Comparison of ENCODE assay signal across 8 mouse cellular contexts in genomic region chr7:45332685-45333425, GRCm38 (mm10). TPM values are rescaled to one million over a fixed set of nuclear protein-coding genes. Genes with fewer than 3 reads are reported as not detected.
DNase-seq lines count a peak whose midpoint lies in the region; ATAC-seq and TF ChIP-seq lines count a peak whose summit lies in the region.

No protein-coding gene starts in this region.

- peak; percentile 71 for DNase-seq in ovary, adult 18-20 months (ENCODE audit: low spot score)
- no peak for DNase-seq in ovary, postnatal 14 days (ENCODE audit: low spot score)
- peak in 1 of 2 experiments; percentile 32 for DNase-seq in cerebellum, adult 2 months
- DNase-seq in gastrocnemius, postnatal 10 days, result peak; percentile 40
- no peak for DNase-seq in liver, embryonic 14.5 days (ENCODE audit: low read depth in 3 of 3, low spot score in 3 of 3)
- peak; percentile 67 for DNase-seq in naive thymus-derived CD4-positive, alpha-beta T cell, adult 2 months (ENCODE audit: low read depth)
- DNase-seq in spleen, adult 18-20 months, result no peak

- no peak for TF ChIP-seq POLR2A in cerebellum, adult 2 months (IDR thresholded peaks at IDR 0.05; ENCODE audit: borderline replicate concordance, insufficient read depth, low read length)

- TF ChIP-seq EP300 in liver, embryonic 14.5 days (IDR thresholded peaks at IDR 0.05; ENCODE audit: low read depth), result no peak

- H3K4me3 ChIP-seq in cerebellum, adult 2 months (replicated peaks; ENCODE audit: insufficient read depth, low read depth, low read length), result peak overlapping the region; percentile 74
- H3K4me3 ChIP-seq in liver, embryonic 14.5 days (ENCODE audit: insufficient read depth in 1 of 2, low read depth in 2 of 2, low read length in 2 of 2), result peak overlapping the region; percentile 49 to 50

- no peaks in the 10 kb centered on the region for H3K27me3 ChIP-seq in cerebellum, adult 2 months (ENCODE audit: control insufficient read depth, insufficient read depth, low read length)
- peaks cover 16% of the 10 kb centered on the region for H3K27me3 ChIP-seq in liver, embryonic 14.5 days (ENCODE audit: control insufficient read depth, insufficient read depth, low read length)

- H3K4me2 ChIP-seq in liver, embryonic 14.5 days (ENCODE audit: low read depth), result peak overlapping the region; percentile 68

- H3K9ac ChIP-seq in liver, embryonic 14.5 days (replicated peaks), result 0 out of 2 replicates have a peak overlapping the region, but pooled peaks have one; percentile 20

- H3K4me1 ChIP-seq in cerebellum, adult 2 months (ENCODE audit: control insufficient read depth, insufficient read depth, low read length), result peaks cover 2% of the 10 kb centered on the region
- peaks cover 0 to 7% of the 10 kb centered on the region in 2 experiments; a peak in 2 of 4 replicates for H3K4me1 ChIP-seq in liver, embryonic 14.5 days (replicated peaks; ENCODE audit: control insufficient read depth in 2 of 2, insufficient read depth in 2 of 2, low read length in 1 of 2)

- H3K27ac ChIP-seq in cerebellum, adult 2 months (ENCODE audit: insufficient read depth, low read length), result no peak overlapping the region
- no peak overlapping the region for H3K27ac ChIP-seq in liver, embryonic 14.5 days

- ATAC-seq in inflammation-experienced regulatory T-cells, adult 6 months, result peak; percentile 38
- ATAC-seq in liver, embryonic 14.5 days (ENCODE audit: insufficient read depth), result no peak

- TF ChIP-seq CTCF in cerebellum, adult 2 months (IDR thresholded peaks at IDR 0.05; ENCODE audit: borderline replicate concordance, insufficient read depth, low read depth, low read length), result no peak
- no peak for TF ChIP-seq CTCF in liver, embryonic 14.5 days (IDR thresholded peaks at IDR 0.05; ENCODE audit: low read depth)

- no peaks in the 10 kb centered on the region for H3K9me3 ChIP-seq in liver, embryonic 14.5 days (ENCODE audit: control insufficient read depth, low read length)

- WGBS in cerebellum, adult 2 months, result 4% methylated on average over 22 of the region's 22 CpGs
- 5% methylated on average over 22 of the region's 22 CpGs for WGBS in liver, embryonic 14.5 days (ENCODE audit: insufficient replicate concordance)

- H3K36me3 ChIP-seq in liver, embryonic 14.5 days (replicated peaks; ENCODE audit: control insufficient read depth, insufficient read depth, low read depth), result no peaks in the 10 kb centered on the region

RNA-seq across cellular contexts. Expression of gene Trpm4, which starts 0.7 kb away (rescaled TPM):
- 17.5 and 18.9 TPM in 2 replicates for polyA plus RNA-seq in cerebellum, adult 2 months (2012; rRNA removed)
- total RNA-seq in gastrocnemius, postnatal 10 days (2021), result 10 to 100 TPM; 25.5 to 35.2 TPM
- 10 to 100 TPM; 17.2 to 21.7 (median 19.3) TPM for polyA plus RNA-seq in inflammation-experienced regulatory T-cells, adult 6 months (2017; shearing (Covaris generic))
- polyA plus RNA-seq in liver, embryonic 14.5 days (2012; rRNA removed), result 0.70 and 0.87 TPM in 2 replicates
- polyA plus RNA-seq in liver, embryonic 14.5 days (2014; fragmentation: Nextera tagmentation; extraction: Ambion mirVana), result 0.43 and 0.60 TPM in 2 replicates

RNA-seq across cellular contexts. Expression of gene Hrc, which starts 2.2 kb away (rescaled TPM):
- polyA plus RNA-seq in cerebellum, adult 2 months (2012; rRNA removed), result 0.11 and 0.31 TPM in 2 replicates
- 100 to 1,000 TPM; 579 to 609 TPM for total RNA-seq in gastrocnemius, postnatal 10 days (2021)
- polyA plus RNA-seq in inflammation-experienced regulatory T-cells, adult 6 months (2017; shearing (Covaris generic)), result not detected
- 0.02 and 0.07 TPM in 2 replicates for polyA plus RNA-seq in liver, embryonic 14.5 days (2012; rRNA removed)
- not detected in 2 replicates for polyA plus RNA-seq in liver, embryonic 14.5 days (2014; fragmentation: Nextera tagmentation; extraction: Ambion mirVana)

RNA-seq across cellular contexts. Expression of gene Ppfia3, which starts 34.0 kb away (rescaled TPM):
- 84.3 and 85.9 TPM in 2 replicates for polyA plus RNA-seq in cerebellum, adult 2 months (2012; rRNA removed)
- total RNA-seq in gastrocnemius, postnatal 10 days (2021), result under 1 TPM; 0.89 to 0.97 TPM
- polyA plus RNA-seq in inflammation-experienced regulatory T-cells, adult 6 months (2017; shearing (Covaris generic)), result under 1 TPM in 2 of 3 experiments, not detected in 1; 0.19 to 0.60 TPM
- 0.21 and 0.22 TPM in 2 replicates for polyA plus RNA-seq in liver, embryonic 14.5 days (2012; rRNA removed)
- polyA plus RNA-seq in liver, embryonic 14.5 days (2014; fragmentation: Nextera tagmentation; extraction: Ambion mirVana), result 0.25 TPM in 1 of 2 replicates, not detected in the other

RNA-seq across cellular contexts. Expression of gene Lin7b, which starts 37.5 kb away (rescaled TPM):
- polyA plus RNA-seq in cerebellum, adult 2 months (2012; rRNA removed), result 92.6 and 103 TPM in 2 replicates
- total RNA-seq in gastrocnemius, postnatal 10 days (2021), result 1 to 10 TPM; 1.9 to 2.0 TPM
- polyA plus RNA-seq in inflammation-experienced regulatory T-cells, adult 6 months (2017; shearing (Covaris generic)), result not detected
- polyA plus RNA-seq in liver, embryonic 14.5 days (2012; rRNA removed), result 0.10 and 0.23 TPM in 2 replicates
- 0.20 TPM in 1 of 2 replicates, not detected in the other for polyA plus RNA-seq in liver, embryonic 14.5 days (2014; fragmentation: Nextera tagmentation; extraction: Ambion mirVana)

RNA-seq across cellular contexts. Expression of gene Slc6a21, which starts 55.5 kb away (rescaled TPM):
- not detected in 2 replicates for polyA plus RNA-seq in cerebellum, adult 2 months (2012; rRNA removed)
- not detected for total RNA-seq in gastrocnemius, postnatal 10 days (2021)
- polyA plus RNA-seq in inflammation-experienced regulatory T-cells, adult 6 months (2017; shearing (Covaris generic)), result under 1 TPM in 1 of 3 experiments, not detected in 2; 0.50 TPM
- polyA plus RNA-seq in liver, embryonic 14.5 days (2012; rRNA removed), result not detected in 2 replicates
- polyA plus RNA-seq in liver, embryonic 14.5 days (2014; fragmentation: Nextera tagmentation; extraction: Ambion mirVana), result not detected in 2 replicates

Comparison
In these comparisons a context has a peak if more than half of its experiments do, and no peak if none do; other contexts are left out.
1. DNase-seq: peak in ovary, adult 18-20 months (single experiment), gastrocnemius, postnatal 10 days (single experiment) and naive thymus-derived CD4-positive, alpha-beta T cell, adult 2 months (single experiment); none in ovary, postnatal 14 days (single experiment), liver, embryonic 14.5 days (0 of 3) and spleen, adult 18-20 months (0 of 2).
2. RNA of gene Ppfia3, which starts 34.0 kb away (polyA plus RNA-seq): 84.3 to 85.9 TPM in cerebellum, adult 2 months; 0.21 to 0.25 TPM in liver, embryonic 14.5 days and 0.19 to 0.60 TPM in inflammation-experienced regulatory T-cells, adult 6 months; every median in the first group is over 10 times any median in the second.